Mouse (Mus musculus) ES-Bruce4 (cell line): ENCODE results near the gene Pik3cd.

Experiments
- CTCF ChIP-seq: IDR thresholded peaks from one replicate; pipeline ENCODE4 v1.8.1; 2011; ENCODE audit warnings: low read depth, low read length
- POLR2A ChIP-seq: IDR thresholded peaks from one replicate; pipeline ENCODE4 v1.8.1; 2011; ENCODE audit warnings: low read length; ENCODE audit not compliant: insufficient read depth

DNA sequence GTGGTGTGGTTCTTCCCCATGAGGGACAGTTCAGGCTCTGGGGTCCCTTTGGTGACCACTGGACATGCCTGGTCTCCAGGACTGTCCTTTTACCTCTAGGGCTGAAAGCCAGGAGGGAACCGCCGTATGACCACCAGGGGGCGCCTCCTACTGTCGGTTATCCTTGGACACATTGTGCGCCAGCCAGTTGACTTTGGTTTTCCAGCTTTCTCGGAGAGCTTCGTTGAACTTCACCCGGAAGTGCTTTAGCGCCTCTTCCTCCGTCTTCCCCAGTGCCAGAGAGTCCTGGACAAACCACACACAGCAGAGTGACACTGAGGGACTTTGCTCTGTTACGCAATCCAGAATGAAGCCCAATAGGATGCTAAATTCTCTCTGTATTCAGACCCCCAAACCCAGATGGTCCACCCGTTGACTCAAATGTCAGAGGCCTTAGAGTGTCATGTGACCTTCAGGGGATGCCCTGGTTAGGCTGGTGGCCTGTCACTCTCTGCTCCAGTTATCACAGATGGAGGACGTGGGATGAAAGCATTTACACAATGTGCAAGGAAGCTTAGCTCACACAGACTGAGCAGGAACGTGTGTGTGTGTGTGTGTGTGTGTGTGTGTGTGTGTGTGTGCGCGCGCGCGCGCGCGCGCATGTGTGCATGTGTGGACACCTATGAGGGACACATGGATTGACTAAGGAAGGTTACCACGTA lies 51.7 kb downstream of the Pik3cd start:
- TF ChIP-seq CTCF = peak; percentile 74
- no peak for TF ChIP-seq POLR2A
